In genomic region chr4:107434356-107435237, GRCm38 (mm10) we compare ENCODE assay signal across 8 mouse cellular contexts. TPM values are rescaled to one million over a fixed set of nuclear protein-coding genes. Genes with fewer than 3 reads are reported as not detected.
DNase-seq lines count a peak whose midpoint lies in the region; ATAC-seq lines count a peak whose summit lies in the region.

Gene Glis1 (plus strand): TSS chr4:107434591.

- H3K27me3 ChIP-seq in forebrain, embryonic 10.5 days (ENCODE audit: poor library complexity, severe bottlenecking), result peaks cover 77% of the 10 kb centered on the region
- H3K27me3 ChIP-seq in heart, embryonic 13.5 days (replicated peaks), result peaks cover 84% of the 10 kb centered on the region
- H3K27me3 ChIP-seq in kidney, embryonic 16.5 days (ENCODE audit: insufficient read depth, low read length), result peaks cover 65% of the 10 kb centered on the region
- H3K27me3 ChIP-seq in liver, embryonic 12.5 days (replicated peaks), result peaks cover 80% of the 10 kb centered on the region

- H3K9me3 ChIP-seq in forebrain, embryonic 10.5 days, result no peaks in the 10 kb centered on the region
- no peaks in the 10 kb centered on the region for H3K9me3 ChIP-seq in heart, embryonic 13.5 days
- H3K9me3 ChIP-seq in kidney, embryonic 16.5 days (ENCODE audit: low read length), result no peaks in the 10 kb centered on the region
- H3K9me3 ChIP-seq in liver, embryonic 12.5 days (replicated peaks), result no peaks in the 10 kb centered on the region

- H3K4me3 ChIP-seq in forebrain, embryonic 10.5 days, result peak within 1 kb of the TSS; percentile 74
- peak within 1 kb of the TSS; percentile 71 for H3K4me3 ChIP-seq in heart, embryonic 13.5 days
- H3K4me3 ChIP-seq in kidney, embryonic 16.5 days (ENCODE audit: low read length), result peak within 1 kb of the TSS; percentile 65
- peak within 1 kb of the TSS; percentile 62 for H3K4me3 ChIP-seq in liver, embryonic 12.5 days

- 1% methylated on average over 105 of the region's 112 CpGs for WGBS in forebrain, embryonic 10.5 days
- under 1% methylated on average over 109 of the region's 112 CpGs for WGBS in heart, embryonic 13.5 days
- WGBS in kidney, embryonic 16.5 days, result under 1% methylated on average over 77 of the region's 112 CpGs
- WGBS in liver, embryonic 12.5 days (ENCODE audit: insufficient replicate concordance), result under 1% methylated on average over 99 of the region's 112 CpGs

- H3K4me2 ChIP-seq in heart, embryonic 13.5 days, result peak within 1 kb of the TSS; percentile 98
- peak within 1 kb of the TSS; percentile 96 for H3K4me2 ChIP-seq in kidney, embryonic 16.5 days (replicated peaks; ENCODE audit: low read depth, low read length)
- H3K4me2 ChIP-seq in liver, embryonic 12.5 days, result peak within 1 kb of the TSS; percentile 83

- ATAC-seq in heart, embryonic 13.5 days (ENCODE audit: extremely low read depth, insufficient number of reproducible peaks, low FRiP score, low TSS enrichment), result peak; percentile 79; the same call in 1 of the 2 replicates
- peak; percentile 92 for ATAC-seq in kidney, embryonic 16.5 days (ENCODE audit: low FRiP score, low TSS enrichment)
- peak; percentile 80 for ATAC-seq in liver, embryonic 12.5 days

- peak within 1 kb of the TSS; percentile 66 for H3K27ac ChIP-seq in forebrain, embryonic 10.5 days
- no peak within 1 kb of the TSS for H3K27ac ChIP-seq in heart, embryonic 13.5 days (replicated peaks)
- H3K27ac ChIP-seq in kidney, embryonic 16.5 days (ENCODE audit: low read length), result no peak within 1 kb of the TSS
- no peak within 1 kb of the TSS for H3K27ac ChIP-seq in liver, embryonic 12.5 days

- H3K9ac ChIP-seq in heart, embryonic 13.5 days, result peak within 1 kb of the TSS; percentile 76
- H3K9ac ChIP-seq in kidney, embryonic 16.5 days (replicated peaks; ENCODE audit: low read length), result peak within 1 kb of the TSS; percentile 60
- peak within 1 kb of the TSS; percentile 27 for H3K9ac ChIP-seq in liver, embryonic 12.5 days

- peaks cover 26% of the 10 kb centered on the region for H3K4me1 ChIP-seq in forebrain, embryonic 10.5 days
- peaks cover 21% of the 10 kb centered on the region for H3K4me1 ChIP-seq in heart, embryonic 13.5 days
- H3K4me1 ChIP-seq in kidney, embryonic 16.5 days (ENCODE audit: insufficient read depth, low read length), result peaks cover 21% of the 10 kb centered on the region
- H3K4me1 ChIP-seq in liver, embryonic 12.5 days, result peaks cover 22% of the 10 kb centered on the region

- DNase-seq in thymus, postnatal 4 days, result peak; percentile 46
- DNase-seq in thymus, postnatal 25 days, result no peak
- peak; percentile 64 for DNase-seq in forebrain, embryonic 10.5 days (ENCODE audit: extremely low spot score, low spot score)
- DNase-seq in neural tube, embryonic 10.5 days (ENCODE audit: extremely low spot score, low spot score), result peak; percentile 80
- DNase-seq in c-Kit-positive CD71-positive TER-119-positive erythroid progenitor cells, embryonic 14.5 days (ENCODE audit: low spot score), result no peak

- no peaks in the 10 kb centered on the region for H3K36me3 ChIP-seq in forebrain, embryonic 10.5 days (replicated peaks)
- no peaks in the 10 kb centered on the region for H3K36me3 ChIP-seq in heart, embryonic 13.5 days
- no peaks in the 10 kb centered on the region for H3K36me3 ChIP-seq in kidney, embryonic 16.5 days (ENCODE audit: insufficient read depth, low read length)
- H3K36me3 ChIP-seq in liver, embryonic 12.5 days, result no peaks in the 10 kb centered on the region

RNA-seq across cellular contexts. Expression of gene Glis1, which starts in this region (rescaled TPM):
- polyA plus RNA-seq in forebrain, embryonic 10.5 days (2016; fragmentation: Nextera tagmentation; extraction: Ambion mirVana), result 2.7 and 2.9 TPM in 2 replicates
- polyA plus RNA-seq in heart, embryonic 13.5 days (2015; fragmentation: Nextera tagmentation; extraction: Ambion mirVana), result 0.12 and 0.64 TPM in 2 replicates
- 4.6 and 5.1 TPM in 2 replicates for polyA plus RNA-seq in kidney, embryonic 16.5 days (2015; fragmentation: Nextera tagmentation; extraction: Ambion mirVana)
- 0.24 and 0.32 TPM in 2 replicates for polyA plus RNA-seq in liver, embryonic 12.5 days (2016; fragmentation: Nextera tagmentation; extraction: Ambion mirVana)

Comparison
In these comparisons a context has a peak if more than half of its experiments do, and no peak if none do; other contexts are left out.
1. DNase-seq: peak in thymus, postnatal 4 days (single experiment), forebrain, embryonic 10.5 days (single experiment) and neural tube, embryonic 10.5 days (single experiment); none in thymus, postnatal 25 days (single experiment) and c-Kit-positive CD71-positive TER-119-positive erythroid progenitor cells, embryonic 14.5 days (single experiment).
2. Peak in ATAC-seq, H3K4me3 ChIP-seq, H3K9ac ChIP-seq and H3K4me2 ChIP-seq in heart, embryonic 13.5 days; RNA of the gene not detected or under 1 TPM.
3. Peak in ATAC-seq, H3K4me3 ChIP-seq, H3K9ac ChIP-seq and H3K4me2 ChIP-seq in liver, embryonic 12.5 days; RNA of the gene not detected or under 1 TPM.
4. Peak in every context shown above with its lines, with median percentiles within 50 percentile points of each other: H3K4me3 ChIP-seq, ATAC-seq, H3K4me2 ChIP-seq and H3K9ac ChIP-seq.